Mouse (Mus musculus): ENCODE measurements around the gene Mri1.
A peak's percentile ranks its signal among the peaks of the same experiment; 100 is the strongest.

Mri1 gene

GRCm38 (mm10) chr8:84256822-84257610 lies at the start of gene Mri1:
Gene Mri1, minus strand, starts transcription at chr8:84257326.
- DNase-seq: peak; percentile 83

GRCm38 (mm10) chr8:84303951-84304350 lies 46.8 kb upstream of the Mri1 start:
- no peak for DNase-seq

- DNase-seq: no peak
These were observed 40.1 kb upstream of the Mri1 start for GRCm38 (mm10) chr8:84297029-84297785.

- peak; percentile 53 for DNase-seq
These were observed 34.6 kb upstream of the Mri1 start for GRCm38 (mm10) chr8:84291688-84292087.

GRCm38 (mm10) chr8:84291086-84291485 lies 34.0 kb upstream of the Mri1 start:
- no peak for DNase-seq

- DNase-seq: peak; percentile 28
These were observed 31.8 kb upstream of the Mri1 start for GRCm38 (mm10) chr8:84288892-84289291.

GRCm38 (mm10) chr8:84285665-84286064 lies 28.5 kb upstream of the Mri1 start:
- DNase-seq: peak; percentile 50

GRCm38 (mm10) chr8:84284608-84285063 lies 27.5 kb upstream of the Mri1 start:
- DNase-seq: peak; percentile 8

GRCm38 (mm10) chr8:84280777-84281176 lies 23.7 kb upstream of the Mri1 start:
- no peak for DNase-seq

- no peak for DNase-seq
These were observed 19.3 kb upstream of the Mri1 start for GRCm38 (mm10) chr8:84276447-84276846.

- no peak for DNase-seq
These were observed 16.8 kb upstream of the Mri1 start for GRCm38 (mm10) chr8:84273968-84274367.

- no peak for DNase-seq
These were observed 15.2 kb upstream of the Mri1 start for GRCm38 (mm10) chr8:84272302-84272701.

GRCm38 (mm10) chr8:84269950-84270773 lies 13.0 kb upstream of the Mri1 start, which contains the start of gene Ccdc130:
Gene Ccdc130, minus strand, starts transcription at chr8:84270380.
- DNase-seq: peak; percentile 99

GRCm38 (mm10) chr8:84261098-84261497 lies 4.0 kb upstream of the Mri1 start:
- DNase-seq: no peak

- DNase-seq: peak; percentile 14
These were observed 686 bp downstream of the Mri1 start for GRCm38 (mm10) chr8:84256458-84256821.

- no peak for DNase-seq
These were observed 1.3 kb downstream of the Mri1 start for GRCm38 (mm10) chr8:84255858-84256257.

GRCm38 (mm10) chr8:84249257-84250170 lies 7.6 kb downstream of the Mri1 start, which contains the start of gene D8Ertd738e:
Gene D8Ertd738e, minus strand, starts transcription at chr8:84249719.
- DNase-seq: peak; percentile 89

GRCm38 (mm10) chr8:84241821-84242220 lies 15.3 kb downstream of the Mri1 start:
- peak; percentile 76 for DNase-seq

- DNase-seq: no peak
These were observed 16.0 kb downstream of the Mri1 start for GRCm38 (mm10) chr8:84241167-84241566.

GRCm38 (mm10) chr8:84237542-84238229 lies 19.4 kb downstream of the Mri1 start:
- DNase-seq: no peak

GRCm38 (mm10) chr8:84236998-84237473 lies 20.1 kb downstream of the Mri1 start, which contains the start of gene Zswim4:
Gene Zswim4, minus strand, starts transcription at chr8:84237055.
- peak; percentile 100 for DNase-seq
